In the genomic region with DNA sequence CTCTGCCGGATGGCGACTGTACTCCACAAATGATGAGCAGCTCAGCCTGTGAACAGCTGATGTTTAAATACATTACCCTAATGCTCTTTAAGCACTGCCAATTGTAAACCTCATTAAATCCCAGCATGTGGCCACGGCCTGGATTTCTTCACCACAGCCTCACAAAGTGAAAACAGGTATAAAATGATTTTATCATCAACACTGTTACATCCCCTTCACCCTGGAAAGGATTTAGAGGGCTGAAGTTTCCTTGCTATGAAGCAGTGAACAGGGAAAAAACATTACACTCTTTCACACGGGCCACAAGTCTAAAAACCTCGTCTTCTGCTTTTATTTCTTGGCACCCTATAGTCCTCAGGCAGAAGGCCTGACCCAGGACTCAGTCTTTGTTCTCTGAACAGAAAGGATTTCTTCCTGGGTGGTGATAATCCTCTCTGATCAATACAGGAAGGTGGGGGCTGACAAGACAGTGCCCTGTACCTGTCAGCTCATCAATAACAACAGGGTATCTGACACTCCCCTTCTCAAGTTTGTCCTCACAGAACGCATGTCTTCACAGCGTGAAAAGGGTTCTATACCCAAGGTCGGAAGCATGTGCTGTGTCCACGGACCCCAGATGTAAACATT, we compare ENCODE assay signal across 12 mouse cellular contexts. TPM values are rescaled to one million over a fixed set of nuclear protein-coding genes. Genes with fewer than 3 reads are reported as not detected.
DNase-seq lines count a peak whose midpoint lies in the region; ATAC-seq and TF ChIP-seq lines count a peak whose summit lies in the region.
"Had no signal": no experiment of that assay in that cellular context is flagged by ENCODE, and none has a peak within 500 bp of the region (broad histone marks: within the 10 kb centered on the region; RNA-seq: fewer than 3 reads in every experiment).

No protein-coding gene starts in this region.

- no peaks in the 10 kb centered on the region for H3K9me3 ChIP-seq in lung, embryonic 14.5 days (ENCODE audit: low read depth, low read length)
- no peaks in the 10 kb centered on the region for H3K9me3 ChIP-seq in embryonic facial prominence, embryonic 14.5 days (ENCODE audit: control insufficient read depth, low read length)
- H3K9me3 ChIP-seq in hindbrain, embryonic 16.5 days (ENCODE audit: control insufficient read depth, low read length): no peaks in the 10 kb centered on the region
- H3K9me3 ChIP-seq: heart, embryonic 13.5 days had no signal

- H3K27ac ChIP-seq in lung, embryonic 14.5 days (ENCODE audit: low read depth): no peak overlapping the region
- H3K27ac ChIP-seq in embryonic facial prominence, embryonic 14.5 days (replicated peaks; ENCODE audit: low read depth, low read length): no peak overlapping the region
- peak overlapping the region; percentile 24; the same call in 1 of the 2 replicates for H3K27ac ChIP-seq in hindbrain, embryonic 16.5 days (ENCODE audit: low read depth, low read length)
- H3K27ac ChIP-seq: heart, embryonic 13.5 days had no signal

- H3K4me1 ChIP-seq in lung, embryonic 14.5 days (ENCODE audit: insufficient read depth): no peaks in the 10 kb centered on the region
- H3K4me1 ChIP-seq in embryonic facial prominence, embryonic 14.5 days (ENCODE audit: control insufficient read depth, insufficient read depth, low read length): 0 out of 2 replicates have a peak, but pooled peaks cover 4% of the 10 kb centered on the region
- peaks cover 13% of the 10 kb centered on the region for H3K4me1 ChIP-seq in hindbrain, embryonic 16.5 days (ENCODE audit: control insufficient read depth, insufficient read depth, low read depth, low read length)

- peak; percentile 24; the same call in 1 of the 2 replicates for ATAC-seq in lung, embryonic 14.5 days (ENCODE audit: insufficient read depth)
- ATAC-seq in embryonic facial prominence, embryonic 14.5 days (ENCODE audit: low read depth): peak; percentile 81
- ATAC-seq in hindbrain, embryonic 16.5 days: peak; percentile 69
- no peak for ATAC-seq in activated CD4-positive, CD25-positive, alpha-beta regulatory T cell, adult 4 months

- WGBS in lung, embryonic 14.5 days: 29% methylated on average over 9 of the region's 9 CpGs
- WGBS in embryonic facial prominence, embryonic 14.5 days: 31% methylated on average over 9 of the region's 9 CpGs
- 22% methylated on average over 9 of the region's 9 CpGs for WGBS in hindbrain, embryonic 16.5 days

- TF ChIP-seq CTCF in lung, embryonic 14.5 days (IDR thresholded peaks at IDR 0.05; ENCODE audit: low read depth): no peak

- H3K36me3 ChIP-seq in lung, embryonic 14.5 days (ENCODE audit: insufficient read depth): 0 out of 2 replicates have a peak, but pooled peaks cover 5% of the 10 kb centered on the region
- H3K36me3 ChIP-seq in embryonic facial prominence, embryonic 14.5 days (ENCODE audit: control insufficient read depth, insufficient read depth, low read length): no peaks in the 10 kb centered on the region
- no peaks in the 10 kb centered on the region for H3K36me3 ChIP-seq in hindbrain, embryonic 16.5 days (ENCODE audit: control insufficient read depth, insufficient read depth, low read length)

- no peaks in the 10 kb centered on the region for H3K27me3 ChIP-seq in lung, embryonic 14.5 days (ENCODE audit: insufficient read depth, low read length)
- H3K27me3 ChIP-seq in embryonic facial prominence, embryonic 14.5 days (replicated peaks; ENCODE audit: control insufficient read depth, insufficient read depth, low read length): no peaks in the 10 kb centered on the region
- no peaks in the 10 kb centered on the region for H3K27me3 ChIP-seq in hindbrain, embryonic 16.5 days (replicated peaks; ENCODE audit: control insufficient read depth, insufficient read depth, low read length)
- H3K27me3 ChIP-seq: heart, embryonic 13.5 days had no signal

- H3K4me3 ChIP-seq in lung, embryonic 14.5 days (ENCODE audit: low read depth, low read length): no peak overlapping the region
- no peak overlapping the region for H3K4me3 ChIP-seq in embryonic facial prominence, embryonic 14.5 days (ENCODE audit: low read depth, low read length)
- no peak overlapping the region for H3K4me3 ChIP-seq in hindbrain, embryonic 16.5 days (ENCODE audit: low read length)
- H3K4me3 ChIP-seq: heart, embryonic 13.5 days had no signal

- no peak overlapping the region for H3K9ac ChIP-seq in lung, embryonic 14.5 days
- no peak overlapping the region for H3K9ac ChIP-seq in embryonic facial prominence, embryonic 14.5 days (ENCODE audit: low read depth, low read length)
- no peak overlapping the region for H3K9ac ChIP-seq in hindbrain, embryonic 16.5 days (ENCODE audit: low read depth, low read length)
- H3K9ac ChIP-seq: heart, embryonic 13.5 days had no signal

- H3K4me2 ChIP-seq in lung, embryonic 14.5 days: no peak overlapping the region
- H3K4me2 ChIP-seq in embryonic facial prominence, embryonic 14.5 days (ENCODE audit: low read depth, low read length): no peak overlapping the region
- no peak overlapping the region for H3K4me2 ChIP-seq in hindbrain, embryonic 16.5 days (ENCODE audit: low read length)
- H3K4me2 ChIP-seq: heart, embryonic 13.5 days had no signal

- no peak for DNase-seq in lung, embryonic 14.5 days
- DNase-seq in lung, postnatal 10 days: no peak
- peak; percentile 64 for DNase-seq in embryonic facial prominence, embryonic 14.5 days (ENCODE audit: low spot score)
- peak; percentile 76 for DNase-seq in retina, embryonic 14.5 days (ENCODE audit: low spot score)
- DNase-seq in adipocyte (ENCODE audit: low spot score): no peak
- DNase-seq in lung, adult 18-20 months: no peak
- DNase-seq: adrenal gland, postnatal 25 days; cerebellum, adult 11-12 months; kidney, adult 9 months had no signal

RNA-seq across cellular contexts. Expression of gene Slc25a13, which starts 42.9 kb away (rescaled TPM):
- polyA plus RNA-seq in lung, embryonic 14.5 days (2014; fragmentation: Nextera tagmentation; extraction: Ambion mirVana): 31.7 and 33.6 TPM in 2 replicates
- polyA plus RNA-seq in embryonic facial prominence, embryonic 14.5 days (2014; fragmentation: Nextera tagmentation; extraction: Ambion mirVana): 16.9 and 18.1 TPM in 2 replicates
- 6.3 and 6.5 TPM in 2 replicates for polyA plus RNA-seq in hindbrain, embryonic 16.5 days (2015; fragmentation: Nextera tagmentation; extraction: Ambion mirVana)
- polyA plus RNA-seq in activated CD4-positive, CD25-positive, alpha-beta regulatory T cell, adult 4 months (2017; shearing (Covaris generic)): 10 to 100 TPM in 1 of 2 experiments, 1 to 10 TPM in 1; 6.4 to 14.0 TPM

Comparison
In these comparisons a context has a peak if more than half of its experiments do, and no peak if none do; other contexts are left out.
1. DNase-seq: peak in embryonic facial prominence, embryonic 14.5 days (single experiment) and retina, embryonic 14.5 days (single experiment); none in lung, embryonic 14.5 days (single experiment), lung, postnatal 10 days (single experiment), adipocyte (single experiment) and lung, adult 18-20 months (0 of 2).